In the genomic region with DNA sequence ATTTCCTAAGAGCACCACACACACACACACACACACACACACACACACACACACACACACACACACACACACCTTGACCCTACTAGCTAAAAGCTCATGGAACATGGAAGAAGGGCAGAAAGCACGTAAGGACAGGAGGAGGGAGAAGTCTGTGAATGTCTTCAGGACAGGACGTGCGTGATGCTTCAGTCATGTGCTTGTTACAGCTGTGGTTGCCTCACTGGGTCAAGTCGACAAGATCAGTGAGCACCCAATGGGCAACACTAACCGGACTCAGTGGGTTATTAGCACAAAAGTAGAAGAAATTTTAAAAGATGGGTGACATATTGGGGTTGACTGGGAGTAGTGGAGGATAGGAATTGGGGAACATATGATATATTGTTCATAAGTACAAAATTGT, we compare ENCODE assay signal across 26 mouse cellular contexts. TPM values are rescaled to one million over a fixed set of nuclear protein-coding genes. Genes with fewer than 3 reads are reported as not detected.
DNase-seq lines count a peak whose midpoint lies in the region; ATAC-seq lines count a peak whose summit lies in the region.
"Had no signal": no experiment of that assay in that cellular context is flagged by ENCODE, and none has a peak within 500 bp of the region (broad histone marks: within the 10 kb centered on the region; RNA-seq: fewer than 3 reads in every experiment).

No protein-coding gene starts in this region.

- no peaks in the 10 kb centered on the region for H3K36me3 ChIP-seq in megakaryocyte, embryonic 14.5 days (replicated peaks; ENCODE audit: low read length)
- H3K36me3 ChIP-seq: embryonic facial prominence, embryonic 10.5 days; embryonic facial prominence, embryonic 13.5 days; forebrain, embryonic 12.5 days; forebrain, embryonic 15.5 days; hindbrain, embryonic 13.5 days had no signal

- peaks cover 62% of the 10 kb centered on the region for H3K4me1 ChIP-seq in megakaryocyte, embryonic 14.5 days

- peak overlapping the region; percentile 35 for H3K4me3 ChIP-seq in megakaryocyte, embryonic 14.5 days (replicated peaks)
- H3K4me3 ChIP-seq: embryonic facial prominence, embryonic 10.5 days; embryonic facial prominence, embryonic 13.5 days; erythroblast, embryonic 14.5 days; forebrain, embryonic 12.5 days; forebrain, embryonic 15.5 days; hindbrain, embryonic 10.5 days; hindbrain, embryonic 13.5 days had no signal

- H3K9me3 ChIP-seq in megakaryocyte, embryonic 14.5 days, result no peaks in the 10 kb centered on the region
- H3K9me3 ChIP-seq: embryonic facial prominence, embryonic 10.5 days; embryonic facial prominence, embryonic 13.5 days; forebrain, embryonic 12.5 days; forebrain, embryonic 15.5 days; hindbrain, embryonic 10.5 days; hindbrain, embryonic 13.5 days had no signal

- DNase-seq in CD4-positive, CD25-positive, alpha-beta regulatory T cell, adult 2 months (ENCODE audit: low read depth, low spot score), result peak; percentile 33
- peak; percentile 31 for DNase-seq in lung, postnatal 36 days
- no peak for DNase-seq in lung, postnatal 14 days
- DNase-seq in cerebellum, adult 9-11 months, result no peak
- DNase-seq: adrenal gland, postnatal 10 days; adrenal gland, postnatal 36 days; cerebellum, adult 11 months; cerebellum, adult 2 months; cerebellum, postnatal 10 days; cerebellum, postnatal 36 days; embryo, embryonic 11 days; gastrocnemius, postnatal 25 days; heart, postnatal 36 days; kidney, adult 18-20 months had no signal

- ATAC-seq in CD4-positive, CD25-positive, alpha-beta regulatory T cell, adult 4 months, result no peak
- ATAC-seq: activated CD4-positive, CD25-positive, alpha-beta regulatory T cell, adult 4 months; forebrain, embryonic 15.5 days; hindbrain, embryonic 16.5 days; intestine, embryonic 16.5 days had no signal

- H3K27me3 ChIP-seq in megakaryocyte, embryonic 14.5 days (replicated peaks), result no peaks in the 10 kb centered on the region
- H3K27me3 ChIP-seq: embryonic facial prominence, embryonic 13.5 days; forebrain, embryonic 12.5 days; forebrain, embryonic 15.5 days; hindbrain, embryonic 13.5 days had no signal

RNA-seq across cellular contexts. Expression of gene Cdc42se2, which starts 17.6 kb away (rescaled TPM):
- 100 to 1,000 TPM; 369 to 477 TPM for polyA plus RNA-seq in CD4-positive, CD25-positive, alpha-beta regulatory T cell, adult 4 months (2017; shearing (Covaris generic))
- 3.3 TPM in 1 of 2 replicates, not detected in the other for polyA plus RNA-seq in megakaryocyte, embryonic 14.5 days (2012; ENCODE audit: insufficient read depth, low replicate concordance)

Comparison
In these comparisons a context has a peak if more than half of its experiments do, and no peak if none do; other contexts are left out.
1. DNase-seq: peak in CD4-positive, CD25-positive, alpha-beta regulatory T cell, adult 2 months (single experiment) and lung, postnatal 36 days (single experiment); none in lung, postnatal 14 days (single experiment) and cerebellum, adult 9-11 months (single experiment).
2. RNA of gene Cdc42se2, which starts 17.6 kb away (polyA plus RNA-seq): 369 to 477 TPM in CD4-positive, CD25-positive, alpha-beta regulatory T cell, adult 4 months; 3.3 TPM in megakaryocyte, embryonic 14.5 days; every median in the first group is over 10 times any median in the second.